Mouse (Mus musculus): ENCODE measurements at regions not wholly inside any gene's neighbourhood (a gene's known extent, or its start where the extent isn't known, plus 50 kb on each side); places are given as distances from the start of the nearest gene placed in this dataset.

- TF ChIP-seq POLR2A (IDR thresholded peaks at IDR 0.05; ENCODE audit: low read depth, low read length) (no peak), CTCF (conservative IDR thresholded peaks at IDR 0.05; ENCODE audit: insufficient read depth, insufficient read length, low read depth, low read length) (no peak)
Measured at GRCm38 (mm10) chr3:104322591-104322990, 102.4 kb upstream of the Magi3 start.

Data from kidney, adult 2 months (tissue).